Mouse (Mus musculus): Measurements from ENCODE around the gene Cdkn3.

DNA sequence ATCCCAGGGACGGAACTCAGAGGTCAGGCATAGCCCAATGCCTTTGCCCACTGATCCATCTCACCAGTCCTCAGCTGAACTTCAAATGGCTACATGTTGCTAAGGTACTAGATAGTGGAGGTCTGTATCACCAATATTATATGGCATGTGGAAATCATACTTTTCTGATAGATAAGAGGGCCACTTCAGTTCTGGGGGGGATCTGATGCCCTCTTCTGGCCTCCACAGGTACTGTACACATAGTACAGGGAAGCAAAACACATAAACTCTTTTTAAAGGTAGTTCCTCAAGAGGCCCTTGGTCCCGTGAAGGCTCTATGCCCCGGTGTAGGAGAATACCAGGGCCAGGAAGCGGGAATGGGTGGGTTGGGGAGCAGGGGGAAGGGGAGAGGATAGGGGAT is 30.0 kb downstream of the Cdkn3 start:
- no peak for TF ChIP-seq POLR2A (IDR thresholded peaks at IDR 0.05; ENCODE audit: insufficient read length, low read depth)
- no peak for TF ChIP-seq MAX (IDR thresholded peaks at IDR 0.05; ENCODE audit: low read depth)
- no peak for TF ChIP-seq CEBPB (IDR thresholded peaks at IDR 0.05; ENCODE audit: insufficient read depth, poor library complexity, severe bottlenecking)

Data from myocyte (in vitro differentiated cells).